ENCODE assay signal across 11 mouse cellular contexts in genomic region chr17:56547116-56547845, GRCm38 (mm10). TPM values are rescaled to one million over a fixed set of nuclear protein-coding genes. Genes with fewer than 3 reads are reported as not detected.
DNase-seq lines count a peak whose midpoint lies in the region; ATAC-seq lines count a peak whose summit lies in the region.
"Had no signal": no experiment of that assay in that cellular context is flagged by ENCODE, and none has a peak within 500 bp of the region (broad histone marks: within the 10 kb centered on the region; RNA-seq: fewer than 3 reads in every experiment).

No protein-coding gene starts in this region.

- no peak overlapping the region for H3K4me2 ChIP-seq in hindbrain, embryonic 12.5 days (replicated peaks)
- no peak overlapping the region for H3K4me2 ChIP-seq in forebrain, embryonic 15.5 days (replicated peaks)
- H3K4me2 ChIP-seq in midbrain, embryonic 14.5 days (ENCODE audit: low read length): no peak overlapping the region
- H3K4me2 ChIP-seq: limb, embryonic 12.5 days had no signal

- no peak overlapping the region for H3K4me3 ChIP-seq in hindbrain, embryonic 12.5 days
- no peak overlapping the region for H3K4me3 ChIP-seq in hindbrain, embryonic 10.5 days
- H3K4me3 ChIP-seq in forebrain, embryonic 15.5 days: no peak overlapping the region
- H3K4me3 ChIP-seq in midbrain, embryonic 14.5 days (replicated peaks; ENCODE audit: low read depth, low read length): no peak overlapping the region
- H3K4me3 ChIP-seq: limb, embryonic 12.5 days had no signal

- no peak for DNase-seq in hindbrain, embryonic 10.5 days (ENCODE audit: low spot score)
- peak; percentile 84 for DNase-seq in cerebellum, adult 11 months
- peak; percentile 72 for DNase-seq in midbrain, embryonic 14.5 days
- no peak for DNase-seq in thymus, postnatal 25 days
- no peak for DNase-seq in adrenal gland, adult 2 months
- no peak for DNase-seq in lung, postnatal 14 days

- no peaks in the 10 kb centered on the region for H3K36me3 ChIP-seq in hindbrain, embryonic 12.5 days
- no peaks in the 10 kb centered on the region for H3K36me3 ChIP-seq in hindbrain, embryonic 10.5 days
- no peaks in the 10 kb centered on the region for H3K36me3 ChIP-seq in forebrain, embryonic 15.5 days
- no peaks in the 10 kb centered on the region for H3K36me3 ChIP-seq in midbrain, embryonic 14.5 days (ENCODE audit: control insufficient read depth, insufficient read depth, low read length)
- H3K36me3 ChIP-seq: limb, embryonic 12.5 days had no signal

- peaks cover 41% of the 10 kb centered on the region for H3K4me1 ChIP-seq in hindbrain, embryonic 12.5 days
- peaks cover 61% of the 10 kb centered on the region for H3K4me1 ChIP-seq in hindbrain, embryonic 10.5 days (replicated peaks)
- peaks cover 49% of the 10 kb centered on the region for H3K4me1 ChIP-seq in forebrain, embryonic 15.5 days
- peaks cover 40% of the 10 kb centered on the region for H3K4me1 ChIP-seq in midbrain, embryonic 14.5 days (ENCODE audit: control insufficient read depth, insufficient read depth, low read length)

- no peaks in the 10 kb centered on the region for H3K9me3 ChIP-seq in hindbrain, embryonic 12.5 days (replicated peaks)
- no peaks in the 10 kb centered on the region for H3K9me3 ChIP-seq in hindbrain, embryonic 10.5 days
- H3K9me3 ChIP-seq in forebrain, embryonic 15.5 days: no peaks in the 10 kb centered on the region
- no peaks in the 10 kb centered on the region for H3K9me3 ChIP-seq in midbrain, embryonic 14.5 days (ENCODE audit: control insufficient read depth, low read length)
- H3K9me3 ChIP-seq: limb, embryonic 12.5 days had no signal

- peak overlapping the region; percentile 24 for H3K27ac ChIP-seq in hindbrain, embryonic 12.5 days
- no peak overlapping the region for H3K27ac ChIP-seq in hindbrain, embryonic 10.5 days
- H3K27ac ChIP-seq in forebrain, embryonic 15.5 days (replicated peaks): peak overlapping the region; percentile 74
- peak overlapping the region; percentile 60 for H3K27ac ChIP-seq in midbrain, embryonic 14.5 days (replicated peaks; ENCODE audit: low read depth, low read length)
- H3K27ac ChIP-seq: limb, embryonic 12.5 days had no signal

- no peak for ATAC-seq in hindbrain, embryonic 12.5 days (ENCODE audit: low FRiP score)
- ATAC-seq in forebrain, embryonic 15.5 days (replicated peaks): no peak
- peak; percentile 14; the same call in 1 of the 2 replicates for ATAC-seq in midbrain, embryonic 14.5 days (ENCODE audit: low FRiP score, low TSS enrichment)

- WGBS in hindbrain, embryonic 12.5 days: 55% methylated on average over 17 of the region's 17 CpGs
- WGBS in hindbrain, embryonic 10.5 days: 61% methylated on average over 17 of the region's 17 CpGs
- WGBS in forebrain, embryonic 15.5 days: 47% methylated on average over 17 of the region's 17 CpGs
- 46% methylated on average over 17 of the region's 17 CpGs for WGBS in midbrain, embryonic 14.5 days

- H3K9ac ChIP-seq in hindbrain, embryonic 12.5 days: no peak overlapping the region
- 0 out of 2 replicates have a peak overlapping the region, but pooled peaks have one; percentile 13 for H3K9ac ChIP-seq in forebrain, embryonic 15.5 days (replicated peaks)
- H3K9ac ChIP-seq in midbrain, embryonic 14.5 days (replicated peaks; ENCODE audit: low read length): no peak overlapping the region; the same call in 1 of the 2 replicates
- H3K9ac ChIP-seq: limb, embryonic 12.5 days had no signal

- H3K27me3 ChIP-seq in hindbrain, embryonic 12.5 days: no peaks in the 10 kb centered on the region
- H3K27me3 ChIP-seq in hindbrain, embryonic 10.5 days (ENCODE audit: insufficient read depth, poor library complexity, severe bottlenecking): 0 out of 2 replicates have a peak, but pooled peaks cover 3% of the 10 kb centered on the region
- H3K27me3 ChIP-seq in forebrain, embryonic 15.5 days: no peaks in the 10 kb centered on the region
- H3K27me3 ChIP-seq in midbrain, embryonic 14.5 days (ENCODE audit: control insufficient read depth, insufficient read depth, low read length): no peaks in the 10 kb centered on the region
- H3K27me3 ChIP-seq: limb, embryonic 12.5 days had no signal

RNA-seq across cellular contexts. Expression of gene Gm20219, which starts 6.9 kb away (rescaled TPM):
- 1.8 and 2.0 TPM in 2 replicates for polyA plus RNA-seq in hindbrain, embryonic 12.5 days (2016; fragmentation: Nextera tagmentation; extraction: Ambion mirVana)
- polyA plus RNA-seq in hindbrain, embryonic 10.5 days (2016; fragmentation: Nextera tagmentation; extraction: Ambion mirVana): 0.30 and 0.92 TPM in 2 replicates
- 1.5 TPM in 2 replicates for polyA plus RNA-seq in forebrain, embryonic 15.5 days (2015; fragmentation: Nextera tagmentation; extraction: Ambion mirVana)
- polyA plus RNA-seq in midbrain, embryonic 14.5 days (2014; fragmentation: Nextera tagmentation; extraction: Ambion mirVana): 0.95 and 1.2 TPM in 2 replicates
- total RNA-seq in adrenal gland, adult 2 months (2021): under 1 TPM; 0.31 to 0.98 TPM
- polyA plus RNA-seq in adrenal gland, adult 2 months (2012; rRNA removed): 2.6 and 3.0 TPM in 2 replicates

RNA-seq across cellular contexts. Expression of gene Znrf4, which starts 35.0 kb away (rescaled TPM):
- not detected in 2 replicates for polyA plus RNA-seq in hindbrain, embryonic 12.5 days (2016; fragmentation: Nextera tagmentation; extraction: Ambion mirVana)
- polyA plus RNA-seq in hindbrain, embryonic 10.5 days (2016; fragmentation: Nextera tagmentation; extraction: Ambion mirVana): not detected in 2 replicates
- 0.14 and 0.36 TPM in 2 replicates for polyA plus RNA-seq in forebrain, embryonic 15.5 days (2015; fragmentation: Nextera tagmentation; extraction: Ambion mirVana)
- polyA plus RNA-seq in midbrain, embryonic 14.5 days (2014; fragmentation: Nextera tagmentation; extraction: Ambion mirVana): not detected in 2 replicates
- total RNA-seq in adrenal gland, adult 2 months (2021): not detected
- polyA plus RNA-seq in adrenal gland, adult 2 months (2012; rRNA removed): not detected in 2 replicates
- total RNA-seq: adrenal gland, adult 18-20 months had no signal
- polyA plus RNA-seq: limb, embryonic 12.5 days; small intestine, adult 2 months had no signal

RNA-seq across cellular contexts. Expression of gene Safb2, which starts 37.1 kb away (rescaled TPM):
- 93.5 and 105 TPM in 2 replicates for polyA plus RNA-seq in hindbrain, embryonic 12.5 days (2016; fragmentation: Nextera tagmentation; extraction: Ambion mirVana)
- polyA plus RNA-seq in hindbrain, embryonic 10.5 days (2016; fragmentation: Nextera tagmentation; extraction: Ambion mirVana): 83.6 and 98.7 TPM in 2 replicates
- 76.1 and 84.7 TPM in 2 replicates for polyA plus RNA-seq in forebrain, embryonic 15.5 days (2015; fragmentation: Nextera tagmentation; extraction: Ambion mirVana)
- 43.0 and 51.4 TPM in 2 replicates for polyA plus RNA-seq in midbrain, embryonic 14.5 days (2014; fragmentation: Nextera tagmentation; extraction: Ambion mirVana)
- total RNA-seq in adrenal gland, adult 2 months (2021): 100 to 1,000 TPM in 1 of 2 experiments, 10 to 100 TPM in 1; 82.8 to 119 TPM
- polyA plus RNA-seq in adrenal gland, adult 2 months (2012; rRNA removed): 65.4 and 89.2 TPM in 2 replicates

RNA-seq across cellular contexts. Expression of gene Safb, which starts 37.3 kb away (rescaled TPM):
- polyA plus RNA-seq in hindbrain, embryonic 12.5 days (2016; fragmentation: Nextera tagmentation; extraction: Ambion mirVana): 161 and 162 TPM in 2 replicates
- polyA plus RNA-seq in hindbrain, embryonic 10.5 days (2016; fragmentation: Nextera tagmentation; extraction: Ambion mirVana): 119 and 146 TPM in 2 replicates
- 125 and 132 TPM in 2 replicates for polyA plus RNA-seq in forebrain, embryonic 15.5 days (2015; fragmentation: Nextera tagmentation; extraction: Ambion mirVana)
- polyA plus RNA-seq in midbrain, embryonic 14.5 days (2014; fragmentation: Nextera tagmentation; extraction: Ambion mirVana): 79.2 and 89.6 TPM in 2 replicates
- 100 to 1,000 TPM in 1 of 2 experiments, 10 to 100 TPM in 1; 87.4 to 126 TPM for total RNA-seq in adrenal gland, adult 2 months (2021)
- 77.8 and 121 TPM in 2 replicates for polyA plus RNA-seq in adrenal gland, adult 2 months (2012; rRNA removed)

Comparison
In these comparisons a context has a peak if more than half of its experiments do, and no peak if none do; other contexts are left out.
1. DNase-seq: peak in cerebellum, adult 11 months (single experiment) and midbrain, embryonic 14.5 days (single experiment); none in hindbrain, embryonic 10.5 days (single experiment), thymus, postnatal 25 days (single experiment), adrenal gland, adult 2 months (single experiment) and lung, postnatal 14 days (single experiment).